Mouse (Mus musculus) adrenal gland, postnatal 25 days (tissue): ENCODE data around the gene Tdp1. TPM values are rescaled to one million over a fixed set of nuclear protein-coding genes. Genes with fewer than 3 reads are reported as not detected.

Experiments used
- DNase-seq: peaks from one replicate; pipeline ENCODE4 v3.0.0; 2021; ENCODE audit warnings: mixed read lengths
- total RNA-seq: library from RNA; stranded (reverse); gene quantifications from 2 replicates; pipeline ENCODE4 v1.2.3, GENCODE M21; 2021

The Tdp1 gene
- total RNA-seq, 1 experiment from 2014 or later, result 18.6 TPM

DNA sequence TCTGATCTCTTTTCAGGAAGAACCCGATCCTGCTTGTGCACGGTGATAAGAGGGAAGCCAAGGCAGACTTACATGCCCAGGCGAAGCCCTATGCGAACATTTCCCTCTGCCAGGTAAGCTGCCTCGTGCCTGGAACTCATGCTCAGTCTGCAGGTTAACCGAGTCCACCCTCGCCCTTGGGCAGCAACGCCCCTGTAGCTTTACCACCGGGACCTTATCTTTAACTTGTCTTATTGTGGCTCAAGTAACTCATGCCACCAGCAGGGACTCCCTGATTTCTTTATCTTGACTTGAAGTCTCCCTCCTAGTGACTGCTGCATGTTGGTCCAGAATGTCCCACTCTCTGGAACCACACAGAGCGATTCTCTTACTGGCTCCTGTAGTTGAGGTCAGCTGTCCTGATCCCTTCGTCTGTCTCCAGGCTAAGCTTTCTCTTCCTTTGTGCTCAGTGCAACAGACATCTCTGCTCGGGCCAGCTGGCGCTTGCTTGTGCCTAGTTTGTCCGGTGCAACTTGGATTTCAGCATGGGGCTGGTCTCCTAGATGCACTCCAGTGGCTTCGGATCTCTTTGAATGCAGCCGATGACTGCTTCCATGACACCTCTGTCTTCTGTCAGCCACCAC lies 14.0 kb downstream of the Tdp1 start:
- DNase-seq, result no peak

DNA sequence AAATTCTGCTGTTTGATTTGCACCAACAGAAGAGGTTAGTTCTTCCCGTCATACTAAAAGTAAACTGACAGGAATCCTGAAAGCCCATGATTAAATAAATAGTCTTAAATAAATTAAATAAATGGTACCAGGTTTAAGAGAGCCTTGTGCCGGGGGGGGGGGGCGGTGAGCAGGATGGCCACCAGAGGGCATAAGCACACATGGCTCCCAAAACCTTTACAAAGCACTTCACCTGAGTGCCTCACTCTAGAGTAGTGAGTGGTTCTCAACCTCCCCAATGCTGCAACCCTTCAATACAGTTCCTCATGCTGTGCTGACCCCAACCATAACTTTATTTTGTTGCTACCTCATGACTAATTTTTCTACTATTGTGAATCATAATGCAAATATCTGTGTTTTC lies 15.7 kb downstream of the Tdp1 start:
- DNase-seq, result no peak

DNA sequence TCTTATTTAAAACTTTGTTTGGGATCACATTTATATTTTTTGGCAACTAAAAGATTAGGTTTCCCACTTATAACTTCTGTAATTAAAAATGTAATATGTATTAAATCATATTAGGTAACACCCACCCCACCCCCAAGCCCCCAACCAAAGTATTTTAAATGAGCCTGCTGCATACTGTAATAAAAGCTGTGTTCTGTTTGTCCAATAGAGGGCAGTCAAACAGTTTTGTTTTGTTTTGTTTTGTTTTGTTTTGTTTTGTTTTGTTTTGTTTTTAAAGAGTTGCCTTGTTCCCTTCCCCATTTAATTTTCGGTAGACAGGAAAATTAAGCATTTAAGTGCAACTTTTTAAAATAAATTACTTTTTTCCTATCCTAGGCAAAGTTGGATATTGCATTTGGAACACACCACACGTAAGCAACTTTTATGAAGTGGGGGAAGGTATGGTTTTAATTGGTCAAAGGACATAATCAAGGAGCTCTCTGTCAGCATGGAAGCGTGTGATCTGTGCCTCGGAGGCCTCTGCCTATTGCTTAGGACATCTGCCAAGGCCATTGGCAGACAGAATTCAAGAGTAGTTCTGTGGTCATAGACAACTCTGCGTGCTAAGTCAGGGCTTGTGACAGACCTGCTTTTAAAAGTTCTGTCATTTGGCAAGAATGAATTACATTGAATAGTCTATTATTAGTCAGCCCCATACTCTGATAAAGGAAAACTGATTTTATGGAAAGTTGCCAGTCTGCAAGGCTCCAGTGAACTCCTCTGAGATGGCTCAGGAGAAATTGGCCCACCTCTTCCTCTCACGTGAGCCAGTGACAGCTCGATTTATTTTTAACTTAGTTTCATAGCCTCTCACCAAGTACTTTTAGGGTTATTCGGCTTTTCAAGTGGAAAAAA lies 17.9 kb downstream of the Tdp1 start:
- DNase-seq, result no peak

DNA sequence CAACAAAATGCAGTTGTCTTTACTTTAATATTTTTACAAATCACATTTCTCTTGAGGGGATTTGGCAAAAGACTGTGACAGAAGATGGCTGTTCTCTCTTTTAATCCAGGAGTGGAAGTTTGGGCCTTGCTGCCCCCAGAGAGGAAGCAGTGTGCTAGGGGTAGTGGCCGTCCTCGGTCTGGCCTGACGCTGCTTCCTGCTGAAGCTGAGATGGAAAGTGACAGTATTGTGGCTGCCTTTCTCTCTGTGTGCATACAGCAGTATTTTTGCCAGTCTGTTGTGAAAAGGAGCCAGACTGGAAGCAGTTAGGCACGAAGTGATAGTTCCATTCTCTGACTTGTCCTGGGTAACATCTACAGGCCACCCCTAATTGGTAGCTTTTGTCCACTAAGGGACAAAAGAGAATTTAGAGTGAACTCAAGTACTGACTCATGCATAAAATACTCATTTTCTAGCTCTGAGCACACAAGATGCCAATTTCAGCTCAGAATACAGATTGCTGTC lies 18.6 kb downstream of the Tdp1 start:
- no peak for DNase-seq

DNA sequence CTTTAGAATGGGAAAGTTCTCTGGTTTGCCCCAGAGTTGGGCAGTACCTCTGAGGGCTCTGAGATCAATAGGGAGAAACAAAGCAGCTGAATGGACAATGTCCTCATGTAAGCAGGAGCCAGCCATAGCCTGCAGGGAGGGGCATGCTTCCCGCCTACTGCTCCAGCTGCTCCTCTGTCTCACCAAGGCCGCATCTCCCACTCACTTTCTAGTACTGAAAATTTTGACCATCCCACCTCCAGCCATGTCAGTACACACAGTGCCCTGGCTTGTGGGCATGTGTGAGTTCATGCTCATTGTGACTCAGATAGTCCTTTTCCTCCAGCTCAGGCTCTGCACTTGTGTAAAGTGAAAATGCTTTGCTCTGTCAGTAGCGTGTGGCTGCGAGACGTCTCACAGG lies 20.2 kb downstream of the Tdp1 start:
- no peak for DNase-seq

DNA sequence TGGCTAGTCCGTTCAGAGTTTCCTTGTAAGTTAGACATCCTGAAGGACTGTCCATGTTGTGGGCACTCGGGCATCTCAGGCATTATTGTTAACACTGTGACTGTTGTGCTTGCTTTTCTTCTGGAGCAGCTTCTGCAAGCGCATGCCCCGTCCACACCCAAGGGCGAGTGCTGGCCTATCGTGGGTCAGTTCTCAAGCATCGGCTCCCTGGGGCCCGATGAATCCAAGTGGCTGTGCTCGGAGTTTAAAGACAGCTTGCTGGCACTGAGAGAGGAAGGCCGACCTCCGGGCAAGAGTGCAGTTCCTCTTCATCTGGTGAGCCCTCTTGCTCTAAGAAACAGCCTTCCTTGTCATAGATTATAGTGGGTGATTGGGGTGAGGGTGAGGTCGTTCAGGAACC lies 27.1 kb downstream of the Tdp1 start:
- no peak for DNase-seq

DNA sequence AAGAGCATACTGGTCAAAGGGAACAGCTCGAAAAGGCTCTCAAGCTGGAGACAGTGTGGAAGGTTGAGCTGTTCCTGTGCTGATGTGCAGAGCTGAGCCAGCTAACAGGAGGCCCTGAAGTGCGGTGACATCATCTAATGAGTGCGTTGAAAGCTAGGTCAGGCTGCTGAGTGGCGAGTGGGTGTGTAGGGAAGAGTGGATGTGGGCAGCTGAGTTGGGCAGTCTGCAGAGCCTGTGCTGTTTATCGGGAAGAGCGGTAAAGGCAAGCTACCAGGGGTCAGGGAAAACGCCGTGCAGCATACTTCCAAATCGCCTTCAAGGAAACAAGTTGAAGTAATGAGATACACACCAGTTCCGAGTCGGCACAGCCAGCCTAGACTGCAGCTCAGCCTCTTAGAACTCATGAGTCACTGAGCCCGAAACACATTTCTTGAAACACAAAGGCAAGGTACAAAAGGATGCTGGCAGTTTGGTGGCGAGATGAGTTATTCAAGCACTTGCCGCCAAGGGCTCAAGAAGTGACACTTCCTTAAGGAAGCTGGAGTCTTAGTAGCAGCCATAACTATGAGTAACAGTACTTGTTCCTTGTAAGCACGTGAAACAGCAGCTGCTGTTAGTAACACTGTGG lies 33.6 kb downstream of the Tdp1 start:
- DNase-seq, result peak; percentile 20

DNA sequence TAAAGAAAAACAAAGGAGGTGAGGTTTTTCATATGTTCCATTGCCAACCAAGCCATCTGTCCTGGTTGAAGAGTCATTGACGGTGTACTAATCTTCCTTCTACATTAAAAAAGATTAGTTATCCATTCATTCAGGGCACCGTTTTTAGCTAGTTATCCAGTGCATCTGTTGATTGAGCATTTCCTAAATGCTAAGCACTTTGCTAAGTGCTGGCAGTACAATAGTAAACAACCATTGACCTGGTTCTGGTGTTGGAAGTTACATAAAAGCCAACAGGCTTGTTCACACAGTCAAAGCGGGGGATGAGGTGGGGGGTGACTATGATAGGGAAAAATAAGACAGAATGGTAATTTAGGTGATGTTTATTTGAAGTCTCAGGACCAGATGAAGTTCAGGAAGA lies 35.3 kb downstream of the Tdp1 start:
- no peak for DNase-seq

DNA sequence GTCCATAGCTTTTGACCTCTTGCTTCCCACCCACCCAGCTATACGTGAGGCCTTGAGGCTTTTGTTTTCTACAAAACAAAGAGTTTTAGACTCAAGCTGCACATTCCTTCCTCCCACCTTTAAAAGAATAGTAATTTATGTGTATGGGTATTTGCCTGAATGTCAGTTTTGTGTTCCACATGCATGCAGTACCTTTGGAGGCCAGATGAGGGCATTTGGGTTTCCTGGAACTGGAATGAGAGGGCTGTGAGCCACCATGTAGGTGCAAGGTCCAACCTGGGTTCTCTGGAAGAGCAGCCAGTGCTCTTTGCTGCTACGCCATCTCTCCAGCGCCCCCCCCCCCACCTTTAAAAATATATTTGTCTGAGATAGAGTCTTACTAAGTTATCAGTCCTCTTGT lies 36.7 kb downstream of the Tdp1 start:
- DNase-seq, result no peak

DNA sequence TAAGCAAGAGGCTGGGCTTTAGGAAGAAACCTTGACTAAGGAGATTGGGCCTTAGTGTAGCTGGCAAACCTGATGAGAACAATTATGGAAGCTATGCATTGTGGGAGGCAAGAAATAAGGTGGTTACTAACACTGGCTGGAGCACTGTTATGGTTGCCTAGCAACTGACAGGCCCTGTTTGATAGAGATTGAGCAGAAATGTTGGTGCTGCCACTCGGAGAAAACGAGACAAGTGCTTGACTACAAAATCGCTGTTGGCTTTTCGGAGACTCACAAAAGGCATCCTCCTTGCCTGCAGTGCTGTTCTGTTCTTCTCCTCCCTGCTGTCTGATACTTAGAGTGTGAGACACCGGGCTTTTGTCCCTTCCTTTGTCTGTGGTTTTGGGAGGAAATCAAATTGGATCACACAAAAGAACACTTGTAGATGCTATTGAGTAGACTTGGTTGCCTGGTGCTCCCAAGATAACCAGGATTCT lies 38.9 kb downstream of the Tdp1 start:
- no peak for DNase-seq

DNA sequence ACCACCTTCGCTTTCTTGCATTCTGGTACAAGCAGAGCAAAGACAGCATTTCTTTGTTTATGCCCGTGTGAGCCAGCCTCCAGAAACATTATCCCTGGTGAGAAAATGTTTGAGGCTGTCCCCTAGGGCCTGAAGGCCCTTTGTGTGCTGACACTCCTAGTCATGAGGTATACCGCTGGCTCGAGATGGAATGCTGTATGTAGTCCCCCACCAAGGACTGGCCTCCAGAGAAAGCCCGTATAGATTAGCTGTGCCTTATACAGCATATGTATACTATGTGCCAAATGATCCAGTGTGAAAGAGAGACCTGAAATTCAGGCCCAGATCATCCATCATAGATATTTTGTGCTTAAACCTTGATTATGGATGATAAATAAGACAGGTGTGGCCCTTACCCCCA lies 39.4 kb downstream of the Tdp1 start:
- no peak for DNase-seq

DNA sequence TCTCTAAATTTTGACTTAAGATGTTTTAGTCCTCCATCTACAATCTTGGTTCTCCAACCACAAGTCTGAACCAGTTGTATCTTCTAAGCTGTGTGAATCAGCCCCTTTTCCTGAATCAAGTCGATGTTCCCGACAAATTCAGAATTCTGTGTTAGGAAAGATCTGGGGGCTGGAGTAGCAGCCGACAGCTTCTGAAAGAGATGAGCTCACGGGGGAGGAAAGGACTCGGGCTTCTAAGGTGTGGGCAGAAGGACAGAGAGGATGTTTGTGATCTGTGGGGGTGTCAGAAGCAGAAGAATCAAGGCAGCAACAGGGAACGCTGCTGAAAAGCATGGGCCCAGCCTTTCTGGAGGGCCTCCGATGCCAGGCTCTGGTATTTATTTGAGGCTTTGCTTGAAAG lies 44.0 kb downstream of the Tdp1 start:
- DNase-seq, result no peak

DNA sequence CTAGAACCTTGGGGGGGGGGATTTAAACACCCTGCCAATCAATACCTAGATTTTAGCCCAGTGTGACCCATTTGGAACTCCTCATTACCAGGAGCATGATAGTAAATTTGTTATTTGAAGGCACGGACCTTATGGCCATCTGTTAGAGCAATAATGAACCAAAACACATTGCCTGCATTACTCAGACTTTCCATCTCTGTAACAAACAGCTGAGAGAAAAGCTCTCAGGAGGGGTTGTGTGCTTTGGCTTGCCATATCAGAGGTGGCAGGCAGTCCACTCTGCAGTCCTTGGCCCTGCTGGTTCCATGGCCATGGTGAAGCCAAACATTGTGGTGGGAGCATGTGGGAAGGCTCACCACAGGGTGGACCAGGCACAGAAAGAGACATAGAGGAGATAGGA lies 44.8 kb downstream of the Tdp1 start:
- DNase-seq, result no peak

DNA sequence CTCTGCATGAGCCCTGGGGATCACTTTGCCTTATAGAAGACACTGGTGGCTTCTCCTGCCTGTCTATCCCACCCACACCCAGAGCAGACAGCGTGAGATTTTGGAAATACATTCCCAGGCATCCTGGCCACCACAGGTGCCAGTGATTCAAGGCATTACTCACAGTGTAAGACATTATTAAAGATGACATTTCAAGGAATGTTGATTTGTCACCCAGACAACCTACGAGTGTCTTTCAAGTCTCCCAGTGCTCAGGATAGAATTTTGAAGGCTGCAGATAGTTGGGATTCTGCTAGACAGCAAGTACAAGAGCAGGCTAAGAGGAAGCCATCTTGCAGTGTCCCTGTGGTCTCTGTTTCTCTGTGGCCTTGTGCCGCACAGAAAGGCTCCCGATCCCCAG lies 47.9 kb downstream of the Tdp1 start:
- no peak for DNase-seq

DNA sequence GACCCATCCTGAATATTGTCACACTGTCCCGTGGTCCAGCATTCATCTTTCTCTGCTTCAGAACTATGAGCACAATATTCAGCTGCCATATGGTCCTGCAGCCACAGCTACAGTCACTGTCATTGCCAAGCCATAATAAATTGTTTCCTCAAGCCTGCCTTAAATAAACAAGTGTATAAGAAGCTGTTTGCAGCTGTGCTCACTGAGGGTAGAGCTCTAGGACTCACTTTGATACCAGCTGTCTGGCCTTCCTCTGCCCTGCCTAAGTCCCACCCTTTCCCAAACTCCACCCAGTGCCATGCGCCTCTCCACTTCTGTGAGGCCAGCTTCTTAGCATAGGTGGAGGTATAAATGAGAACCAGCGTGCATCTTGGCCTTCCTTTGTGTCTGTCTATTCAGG lies 49.3 kb downstream of the Tdp1 start:
- DNase-seq, result no peak

DNA sequence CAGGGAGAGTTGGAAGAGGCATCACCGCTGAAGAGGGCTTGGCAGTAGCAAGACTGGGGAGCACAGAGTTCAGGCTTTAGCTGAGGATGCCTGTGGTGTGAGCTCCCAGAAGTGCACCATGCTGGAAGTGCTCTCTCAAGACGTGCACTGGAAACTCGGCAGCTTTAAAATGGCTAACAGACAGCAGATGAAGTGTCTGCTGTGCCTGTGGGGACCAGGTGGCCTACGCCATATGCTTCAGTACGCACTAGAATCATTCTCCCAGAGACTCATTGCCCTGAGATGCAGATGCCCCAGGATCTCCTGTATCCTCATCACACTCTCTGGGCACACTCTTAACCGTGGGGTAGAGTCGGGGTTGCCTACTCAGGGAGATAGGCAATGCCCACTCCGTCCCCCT lies 51.1 kb downstream of the Tdp1 start:
- no peak for DNase-seq

DNA sequence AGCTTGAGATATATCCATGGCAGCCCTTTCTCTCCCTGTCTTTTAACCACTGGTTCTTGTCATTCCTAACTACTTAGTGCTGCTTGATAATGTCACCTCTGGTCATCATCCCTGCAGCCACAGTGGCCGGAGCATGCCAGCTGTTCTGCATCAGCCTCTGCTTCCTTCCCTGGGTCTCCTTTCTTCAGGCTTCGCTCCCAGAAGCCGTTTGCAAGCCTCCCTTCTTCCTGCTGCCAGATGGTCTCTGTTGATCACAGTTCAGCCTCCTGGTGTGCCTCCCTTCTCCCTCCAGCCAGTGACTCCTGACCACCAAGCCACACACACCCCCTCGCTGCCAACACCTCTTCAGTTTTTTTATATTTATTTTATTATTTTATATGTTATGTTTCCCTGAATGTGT lies 54.2 kb downstream of the Tdp1 start:
- DNase-seq, result no peak

DNA sequence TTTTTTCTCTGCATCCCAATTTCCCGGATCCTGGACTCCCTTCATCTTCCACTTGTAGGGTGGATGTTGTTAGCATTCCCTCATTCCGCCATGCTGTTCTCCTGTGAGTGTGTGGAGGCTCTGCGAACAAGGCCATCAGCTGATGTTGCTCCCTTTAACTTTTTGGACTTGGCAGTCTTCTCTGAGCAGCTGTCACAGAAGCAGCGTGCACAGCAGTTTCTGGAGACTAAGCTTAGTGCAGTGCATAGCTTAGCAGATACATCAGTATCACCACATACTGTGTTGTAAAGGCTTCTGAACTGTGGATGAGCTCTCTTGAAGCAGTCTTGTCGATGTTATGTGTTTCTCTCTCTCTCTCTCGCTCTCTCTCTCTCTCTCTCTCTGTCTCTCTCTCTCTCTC lies 54.9 kb downstream of the Tdp1 start:
- no peak for DNase-seq

DNA sequence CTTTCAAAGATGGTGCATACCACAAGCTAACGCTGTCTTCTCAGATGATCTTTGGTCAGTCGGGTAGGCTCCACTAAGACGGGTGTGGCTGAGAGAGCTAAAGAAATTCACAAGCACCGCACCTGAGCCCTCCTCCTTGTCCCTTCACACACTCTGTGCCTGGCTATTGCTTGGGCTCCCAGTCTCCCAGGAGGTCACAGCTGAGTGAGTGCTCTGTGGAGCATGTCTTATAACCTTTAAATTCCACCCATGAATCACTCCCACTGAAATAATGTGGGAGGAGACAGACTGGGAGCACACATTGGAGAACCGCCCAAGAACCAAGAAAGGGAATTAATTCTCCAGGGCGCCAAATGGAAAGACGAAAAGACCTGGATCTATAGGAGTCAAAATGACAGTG lies 56.4 kb downstream of the Tdp1 start:
- no peak for DNase-seq

DNA sequence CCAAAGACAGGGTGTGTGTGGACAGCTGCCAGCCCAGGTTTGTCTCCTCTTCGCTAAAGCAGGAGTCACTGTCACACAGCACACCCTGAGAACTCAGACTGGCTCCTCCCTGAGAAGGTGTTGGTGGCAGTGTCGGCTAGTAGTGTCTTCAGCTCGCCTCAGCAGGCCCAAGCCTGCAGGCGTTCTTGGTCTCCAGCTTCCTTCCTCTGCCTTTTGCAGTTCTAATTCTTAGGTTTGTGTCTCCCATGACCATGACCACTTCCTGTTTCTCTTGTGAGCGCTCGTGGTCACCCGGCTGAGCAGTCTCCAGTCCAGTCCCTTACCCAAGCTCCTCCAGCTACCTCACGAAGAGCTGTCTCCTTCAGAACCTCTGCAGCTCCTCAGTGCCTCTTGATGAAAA lies 58.1 kb downstream of the Tdp1 start:
- DNase-seq, result no peak

DNA sequence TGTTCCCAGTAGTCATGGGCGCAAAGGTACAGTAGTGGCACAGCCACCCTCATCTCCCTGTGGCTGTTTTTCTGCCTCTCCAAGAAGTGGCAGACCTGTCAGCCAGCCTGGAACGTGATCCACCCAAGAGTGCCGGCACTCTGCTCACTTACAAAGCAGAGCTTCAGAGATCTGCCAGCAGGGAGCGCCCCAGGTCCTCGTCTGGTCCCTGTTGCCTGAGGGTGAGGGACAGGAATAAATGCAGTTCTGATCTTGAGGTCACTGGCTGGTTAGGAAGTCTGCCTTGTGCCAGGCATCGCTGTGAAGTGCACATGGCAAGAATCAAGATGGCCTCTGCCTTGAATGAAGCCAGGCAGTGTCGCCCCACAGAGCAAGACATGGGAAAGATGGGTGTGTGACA lies 68.6 kb downstream of the Tdp1 start:
- peak; percentile 69 for DNase-seq

DNA sequence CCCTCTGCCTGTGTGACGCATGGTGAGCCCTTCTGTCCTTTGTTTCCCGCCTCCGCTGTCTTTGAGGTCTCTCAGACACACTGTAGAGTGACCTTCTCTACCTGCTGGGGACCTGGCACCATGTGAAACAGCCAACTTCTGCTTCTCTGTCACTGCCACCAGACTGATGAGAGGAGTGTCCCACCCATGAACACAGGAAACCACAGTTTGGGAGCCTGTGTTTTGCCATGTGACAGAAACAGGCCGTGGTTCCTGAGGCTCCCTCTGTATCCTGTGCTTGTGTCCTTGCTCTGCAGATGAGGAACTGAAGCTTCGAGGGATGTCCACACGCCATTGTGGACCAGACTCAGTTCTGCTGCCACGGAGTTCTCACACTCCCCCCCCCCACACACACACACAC lies 72.1 kb downstream of the Tdp1 start:
- DNase-seq, result no peak
